Mouse (Mus musculus): ENCODE measurements around the gene Acss1. TPM values are rescaled to one million over a fixed set of nuclear protein-coding genes. Genes with fewer than 3 reads are reported as not detected.

The Acss1 gene
- polyA plus RNA-seq, 2 experiments, result 5.5 to 5.6 TPM

GRCm38 (mm10) chr2:150595411-150596190 is 72.7 kb downstream of the Acss1 start:
- 87% methylated on average over 3 of the region's 3 CpGs for WGBS

GRCm38 (mm10) chr2:150589076-150589475 is 79.2 kb downstream of the Acss1 start:
- WGBS, result 83% methylated on average over 11 of the region's 11 CpGs
- H3K9ac ChIP-seq (ENCODE audit: low read depth, low read length, severe bottlenecking), result no peak overlapping the region
- no peaks in the 10 kb centered on the region for H3K9me3 ChIP-seq (ENCODE audit: control insufficient read depth, low read length)
- no peaks in the 10 kb centered on the region for H3K4me1 ChIP-seq (ENCODE audit: control insufficient read depth, insufficient read depth, low read length)
- TF ChIP-seq POLR2A (IDR thresholded peaks at IDR 0.05; ENCODE audit: borderline replicate concordance, extremely low read depth, insufficient read depth, insufficient read length), result no peak
- no peak overlapping the region for H3K27ac ChIP-seq (replicated peaks; ENCODE audit: low read depth, low read length)
- H3K4me2 ChIP-seq (replicated peaks; ENCODE audit: low read depth, low read length, severe bottlenecking), result no peak overlapping the region
- ATAC-seq (ENCODE audit: low FRiP score, low read depth), result no peak
- H3K4me3 ChIP-seq (replicated peaks; ENCODE audit: low read length), result no peak overlapping the region
- H3K36me3 ChIP-seq (ENCODE audit: control insufficient read depth, insufficient read depth, low read length), result peaks cover 47% of the 10 kb centered on the region
- no peak for DNase-seq (ENCODE audit: low spot score)
- H3K27me3 ChIP-seq (ENCODE audit: control insufficient read depth, insufficient read depth, low read length), result no peaks in the 10 kb centered on the region

More at GRCm38 (mm10) chr2:150595411-150596190, 72.7 kb downstream of the Acss1 start:
- Histone ChIP-seq H3K9ac (ENCODE audit: low read depth, low read length, severe bottlenecking) (no peak overlapping the region), H3K4me1 (ENCODE audit: control insufficient read depth, insufficient read depth, low read length) (no peaks in the 10 kb centered on the region), H3K27ac (replicated peaks; ENCODE audit: low read depth, low read length) (no peak overlapping the region), H3K4me2 (replicated peaks; ENCODE audit: low read depth, low read length, severe bottlenecking) (no peak overlapping the region), H3K27me3 (ENCODE audit: control insufficient read depth, insufficient read depth, low read length) (no peaks in the 10 kb centered on the region), H3K9me3 (ENCODE audit: control insufficient read depth, low read length) (no peaks in the 10 kb centered on the region), H3K4me3 (replicated peaks; ENCODE audit: low read length) (no peak overlapping the region), H3K36me3 (ENCODE audit: control insufficient read depth, insufficient read depth, low read length) (peaks cover 10% of the 10 kb centered on the region; the same call in 1 of the 2 replicates)
- ATAC-seq (ENCODE audit: low FRiP score, low read depth), result no peak
- no peak for TF ChIP-seq POLR2A (IDR thresholded peaks at IDR 0.05; ENCODE audit: borderline replicate concordance, extremely low read depth, insufficient read depth, insufficient read length)
- no peak for DNase-seq (ENCODE audit: low spot score)

DNA sequence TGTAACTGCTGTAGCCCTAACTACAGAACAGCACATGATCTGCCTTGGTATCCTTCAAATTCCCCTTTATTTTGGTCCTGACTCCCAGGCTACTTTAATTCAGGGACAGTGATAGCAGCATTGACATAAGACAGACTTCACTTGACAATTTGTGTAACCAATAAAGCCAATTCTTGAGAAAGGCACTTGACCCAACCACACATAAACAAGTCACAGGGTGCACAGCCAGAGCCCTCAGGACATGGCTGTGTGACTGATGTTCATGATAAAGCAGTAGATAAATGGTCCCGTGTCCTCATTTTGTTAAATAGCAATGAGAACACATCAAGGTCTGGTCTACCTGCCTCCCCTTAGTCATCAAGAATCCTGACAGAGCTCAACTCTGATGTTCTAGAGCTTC is 88.7 kb downstream of the Acss1 start:
- 81% methylated on average over 1 of the region's 1 CpGs for WGBS
- ATAC-seq (ENCODE audit: low FRiP score, low read depth), result no peak

DNA sequence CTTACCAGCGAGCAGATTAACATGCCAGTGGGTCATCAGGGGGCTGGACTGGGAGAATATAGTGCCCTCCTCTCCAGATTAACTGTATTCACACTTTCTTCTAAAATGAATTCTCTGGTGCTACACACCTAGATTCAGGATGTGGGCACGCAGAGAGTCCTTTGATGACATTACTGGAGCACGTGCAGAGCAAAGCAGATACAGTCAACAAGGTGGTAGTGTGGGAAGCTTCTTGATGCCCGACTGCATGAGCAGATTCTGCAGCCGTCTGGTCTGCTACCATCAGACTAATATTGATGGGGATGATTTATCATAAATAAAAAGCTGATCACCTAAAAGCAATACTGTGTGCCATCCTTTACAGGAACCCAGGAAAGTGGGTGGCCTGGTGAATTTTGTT is 89.7 kb downstream of the Acss1 start:
- Histone ChIP-seq H3K4me3 (replicated peaks; ENCODE audit: low read length) (no peak overlapping the region), H3K4me1 (ENCODE audit: control insufficient read depth, insufficient read depth, low read length) (no peaks in the 10 kb centered on the region), H3K36me3 (ENCODE audit: control insufficient read depth, insufficient read depth, low read length) (peaks cover 4% of the 10 kb centered on the region), H3K27ac (replicated peaks; ENCODE audit: low read depth, low read length) (no peak overlapping the region), H3K9me3 (ENCODE audit: control insufficient read depth, low read length) (no peaks in the 10 kb centered on the region), H3K4me2 (replicated peaks; ENCODE audit: low read depth, low read length, severe bottlenecking) (no peak overlapping the region), H3K9ac (ENCODE audit: low read depth, low read length, severe bottlenecking) (no peak overlapping the region), H3K27me3 (ENCODE audit: control insufficient read depth, insufficient read depth, low read length) (no peaks in the 10 kb centered on the region)
- WGBS, result 74% methylated on average over 5 of the region's 5 CpGs
- TF ChIP-seq POLR2A (IDR thresholded peaks at IDR 0.05; ENCODE audit: borderline replicate concordance, extremely low read depth, insufficient read depth, insufficient read length), result no peak
- DNase-seq (ENCODE audit: low spot score) (no peak), ATAC-seq (ENCODE audit: low FRiP score, low read depth) (no peak)

More for the DNA sequence above, 88.7 kb downstream of the Acss1 start:
- Histone ChIP-seq H3K4me3 (replicated peaks; ENCODE audit: low read length) (no peak overlapping the region), H3K27me3 (ENCODE audit: control insufficient read depth, insufficient read depth, low read length) (no peaks in the 10 kb centered on the region), H3K27ac (replicated peaks; ENCODE audit: low read depth, low read length) (no peak overlapping the region), H3K36me3 (ENCODE audit: control insufficient read depth, insufficient read depth, low read length) (peaks cover 13% of the 10 kb centered on the region), H3K4me1 (ENCODE audit: control insufficient read depth, insufficient read depth, low read length) (no peaks in the 10 kb centered on the region), H3K4me2 (replicated peaks; ENCODE audit: low read depth, low read length, severe bottlenecking) (no peak overlapping the region), H3K9ac (ENCODE audit: low read depth, low read length, severe bottlenecking) (no peak overlapping the region), H3K9me3 (ENCODE audit: control insufficient read depth, low read length) (no peaks in the 10 kb centered on the region)
- no peak for DNase-seq (ENCODE audit: low spot score)
- TF ChIP-seq POLR2A (IDR thresholded peaks at IDR 0.05; ENCODE audit: borderline replicate concordance, extremely low read depth, insufficient read depth, insufficient read length), result no peak

- DNase-seq (ENCODE audit: low spot score) (no peak), ATAC-seq (ENCODE audit: low FRiP score, low read depth) (no peak)
- Histone ChIP-seq H3K4me2 (replicated peaks; ENCODE audit: low read depth, low read length, severe bottlenecking) (no peak overlapping the region), H3K27ac (replicated peaks; ENCODE audit: low read depth, low read length) (no peak overlapping the region), H3K36me3 (ENCODE audit: control insufficient read depth, insufficient read depth, low read length) (no peaks in the 10 kb centered on the region; the same call in 1 of the 2 replicates), H3K9me3 (ENCODE audit: control insufficient read depth, low read length) (no peaks in the 10 kb centered on the region), H3K27me3 (ENCODE audit: control insufficient read depth, insufficient read depth, low read length) (no peaks in the 10 kb centered on the region), H3K4me3 (replicated peaks; ENCODE audit: low read length) (no peak overlapping the region), H3K4me1 (ENCODE audit: control insufficient read depth, insufficient read depth, low read length) (no peaks in the 10 kb centered on the region), H3K9ac (ENCODE audit: low read depth, low read length, severe bottlenecking) (no peak overlapping the region)
- 96% methylated on average over 1 of the region's 1 CpGs for WGBS
- TF ChIP-seq POLR2A (IDR thresholded peaks at IDR 0.05; ENCODE audit: borderline replicate concordance, extremely low read depth, insufficient read depth, insufficient read length), result no peak
These were observed 92.0 kb downstream of the Acss1 start for GRCm38 (mm10) chr2:150576256-150576655.
